Mouse (Mus musculus) MEL (cell line): ENCODE data around the gene Rybp. TPM values are rescaled to one million over a fixed set of nuclear protein-coding genes. Genes with fewer than 3 reads are reported as not detected.

Experiments used
- DNase-seq: peaks from one replicate; pipeline ENCODE4 v3.0.0; 2011; ENCODE audit warnings: low read depth, low spot score
- H3K27ac ChIP-seq: 2 replicates; pipeline ENCODE4 v1.5.1; 2012; ENCODE audit warnings: low read depth, mild to moderate bottlenecking, control low read depth, low read length, moderate library complexity; ENCODE audit not compliant: control insufficient read depth
- H3K27me3 ChIP-seq, 2 experiments: fragments of 150-350 bp in 1 of 2; sonication (generic) in 1 of 2; 2 replicates each; pipeline ENCODE4 v1.6.1; 2012; ENCODE audit warnings: low read length in 2 of 2, mild to moderate bottlenecking in 2 of 2, improper control_type of control experiment in 1 of 2, moderate library complexity in 1 of 2; ENCODE audit not compliant: insufficient read depth in 2 of 2, control insufficient read depth in 1 of 2
- H3K36me3 ChIP-seq, 2 experiments: 2 replicates each; pipeline ENCODE4 v1.6.1; 2012 to 2014; ENCODE audit warnings: low read length in 2 of 2, improper control_type of control experiment in 1 of 2, inconsistent platforms in 1 of 2, mild to moderate bottlenecking in 1 of 2; ENCODE audit not compliant: insufficient read depth in 2 of 2, control insufficient read depth in 1 of 2
- H3K4me1 ChIP-seq, 2 experiments: fragments of 150-350 bp in 1 of 2; sonication (generic) in 1 of 2; 2 replicates each; pipeline ENCODE4 v1.6.1; 2012; ENCODE audit warnings: low read length in 2 of 2, improper control_type of control experiment in 1 of 2, mild to moderate bottlenecking in 1 of 2; ENCODE audit not compliant: insufficient read depth in 2 of 2, control insufficient read depth in 1 of 2
- H3K4me3 ChIP-seq, 2 experiments: fragments of 150-350 bp in 1 of 2; sonication (generic) in 1 of 2; 2 replicates each; pipeline ENCODE4 v1.5.1; 2012; ENCODE audit warnings: low read depth in 2 of 2, low read length in 2 of 2, mild to moderate bottlenecking in 2 of 2, moderate library complexity in 2 of 2, control low read depth in 1 of 2, improper control_type of control experiment in 1 of 2; ENCODE audit not compliant: control insufficient read depth in 1 of 2, insufficient read depth in 1 of 2
- H3K79me2 ChIP-seq: 2 replicates; pipeline ENCODE4 v1.6.1; 2012; ENCODE audit warnings: mild to moderate bottlenecking, low read length, moderate library complexity; ENCODE audit not compliant: control insufficient read depth, poor library complexity, insufficient read depth
- H3K9ac ChIP-seq: 2 replicates; pipeline ENCODE4 v1.6.1; 2012; ENCODE audit warnings: low read depth, mild to moderate bottlenecking, control low read depth, low read length, moderate library complexity; ENCODE audit not compliant: control insufficient read depth, poor library complexity, severe bottlenecking
- H3K9me3 ChIP-seq: fragments of 150-350 bp; sonication (generic); replicated peaks from 2 replicates; pipeline ENCODE4 v1.6.1; 2012; ENCODE audit warnings: mild to moderate bottlenecking, low read length, improper control_type of control experiment, moderate library complexity; ENCODE audit not compliant: insufficient read depth
- BHLHE40 ChIP-seq: IDR thresholded peaks from 2 replicates; pipeline ENCODE4 v1.6.1; 2012; ENCODE audit warnings: low read depth, mild to moderate bottlenecking, inconsistent platforms, low read length, improper control_type of control experiment, borderline replicate concordance
- ETS1 ChIP-seq: IDR thresholded peaks from 2 replicates; pipeline ENCODE4 v1.6.1; 2012; ENCODE audit warnings: low read depth, mild to moderate bottlenecking, inconsistent platforms, low read length, improper control_type of control experiment, moderate library complexity
- MAX ChIP-seq: IDR thresholded peaks from 2 replicates; pipeline ENCODE4 v1.6.1; 2011; ENCODE audit warnings: low read length, improper control_type of control experiment
- MEF2A ChIP-seq: IDR thresholded peaks from 2 replicates; pipeline ENCODE4 v1.6.1; 2014; ENCODE audit warnings: low read depth, mild to moderate bottlenecking, inconsistent platforms, low read length, improper control_type of control experiment; ENCODE audit not compliant: poor library complexity, insufficient replicate concordance, severe bottlenecking; ENCODE audit errors: extremely low read depth
- MXI1 ChIP-seq: IDR thresholded peaks from 2 replicates; pipeline ENCODE4 v1.6.1; 2011; ENCODE audit warnings: mild to moderate bottlenecking, low read depth, low read length, improper control_type of control experiment
- MYB ChIP-seq: IDR thresholded peaks from 2 replicates; pipeline ENCODE4 v1.6.1; 2011; ENCODE audit warnings: mild to moderate bottlenecking, low read depth, low read length, improper control_type of control experiment
- MYC ChIP-seq: IDR thresholded peaks from 2 replicates; pipeline ENCODE4 v1.6.1; 2011; ENCODE audit warnings: low read depth, mild to moderate bottlenecking, low read length, improper control_type of control experiment, moderate library complexity
- POLR2AphosphoS5 ChIP-seq: IDR thresholded peaks from 2 replicates; pipeline ENCODE4 v1.6.1; 2012; ENCODE audit warnings: low read depth, borderline replicate concordance, mild to moderate bottlenecking, inconsistent platforms, low read length, moderate library complexity, mixed read lengths
- USF2 ChIP-seq, 2 experiments: IDR thresholded peaks; 2 replicates each; pipeline ENCODE4 v1.6.1; 2011 to 2012; ENCODE audit warnings: improper control_type of control experiment in 2 of 2, low read length in 2 of 2, borderline replicate concordance in 1 of 2, inconsistent platforms in 1 of 2, low read depth in 1 of 2, mild to moderate bottlenecking in 1 of 2; ENCODE audit not compliant: insufficient read depth in 1 of 2
- ZC3H11A ChIP-seq: IDR thresholded peaks from 2 replicates; pipeline ENCODE4 v1.6.1; 2012; ENCODE audit warnings: low read depth, mild to moderate bottlenecking, inconsistent platforms, low read length, improper control_type of control experiment
- ZMIZ1 ChIP-seq: IDR thresholded peaks from 2 replicates; pipeline ENCODE4 v1.6.1; 2012; ENCODE audit warnings: low read depth, mild to moderate bottlenecking, inconsistent platforms, low read length, improper control_type of control experiment, moderate library complexity
- ZNF384 ChIP-seq: IDR thresholded peaks from 2 replicates; pipeline ENCODE4 v1.6.1; 2012; ENCODE audit warnings: low read depth, mild to moderate bottlenecking, inconsistent platforms, low read length, improper control_type of control experiment
- polyA plus RNA-seq, 2 experiments: library from polyadenylated mRNA; stranded (reverse) in 1 of 2; unstranded in 1 of 2; fragments of >175 nt in 1 of 2; fragments of >200 nt in 1 of 2; gene quantifications; 2 replicates each; pipeline versions ENCODE4 v1.2.1 to v1.2.4; 2012; ENCODE audit warnings: low replicate concordance in 2 of 2, low read depth in 1 of 2; ENCODE audit not compliant: insufficient read length in 2 of 2, insufficient read depth in 1 of 2, missing spikeins in 1 of 2
- total RNA-seq: library from RNA; depleted of rRNA; stranded (reverse); fragments of 300-350 nt; gene quantifications from 2 replicates; pipeline ENCODE4 v1.2.3, GENCODE M21; 2012

Gene Rybp
- total and polyA plus RNA-seq, 3 experiments = 0.08 to 3.8 TPM; not detected in 1

DNA sequence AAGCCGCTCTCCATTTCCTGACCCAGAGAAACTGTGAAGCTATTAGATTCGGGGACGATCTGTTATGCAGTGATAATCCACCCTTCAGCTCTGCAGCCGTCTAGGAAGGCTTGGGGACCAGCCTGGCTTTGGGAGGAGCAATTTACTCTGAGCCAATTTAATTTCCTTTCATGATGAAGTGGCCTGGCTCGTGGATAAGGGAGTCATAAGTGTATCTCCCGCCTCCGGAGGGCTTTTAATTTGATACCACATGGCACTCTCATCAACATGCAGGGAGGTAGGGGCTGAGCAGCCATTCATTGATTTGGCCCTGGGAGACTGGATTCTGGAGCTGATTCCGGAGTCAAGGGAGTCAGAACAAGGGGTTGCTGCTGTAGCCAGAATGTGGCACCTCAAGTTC is 35.3 kb upstream of the Rybp start:
- no peak overlapping the region for H3K9ac ChIP-seq
- H3K27me3 ChIP-seq = no peaks in the 10 kb centered on the region; a peak in 1 of 4 replicates
- H3K4me3 ChIP-seq = no peak overlapping the region
- no peak overlapping the region for H3K27ac ChIP-seq
- no peaks in the 10 kb centered on the region for H3K36me3 ChIP-seq
- H3K9me3 ChIP-seq = no peaks in the 10 kb centered on the region
- H3K79me2 ChIP-seq = no peaks in the 10 kb centered on the region
- TF ChIP-seq MAX (no peak), ETS1 (no peak), MYC (no peak), MYB (no peak), BHLHE40 (no peak)
- H3K4me1 ChIP-seq = no peaks in the 10 kb centered on the region
- no peak for DNase-seq

- H3K4me1 ChIP-seq = no peaks in the 10 kb centered on the region
- H3K9me3 ChIP-seq = no peaks in the 10 kb centered on the region
- H3K27me3 ChIP-seq = no peaks in the 10 kb centered on the region; a peak in 1 of 4 replicates
- no peaks in the 10 kb centered on the region for H3K79me2 ChIP-seq
- no peak overlapping the region for H3K27ac ChIP-seq
- H3K9ac ChIP-seq = no peak overlapping the region
- no peak overlapping the region for H3K4me3 ChIP-seq
- no peak for TF ChIP-seq USF2 (IDR thresholded peaks at IDR 0.05; ENCODE audit: borderline replicate concordance in 1 of 2, insufficient read depth in 1 of 2, low read depth in 1 of 2, low read length in 2 of 2)
- no peak for TF ChIP-seq MEF2A
- no peak for TF ChIP-seq MXI1
- TF ChIP-seq ZMIZ1 = no peak
- TF ChIP-seq ETS1 = no peak
- no peak for TF ChIP-seq POLR2AphosphoS5
- no peak for TF ChIP-seq ZC3H11A
- TF ChIP-seq ZNF384 = no peak
- no peak for TF ChIP-seq MYB
- no peaks in the 10 kb centered on the region for H3K36me3 ChIP-seq
- DNase-seq = no peak
These were observed 34.9 kb upstream of the Rybp start for GRCm38 (mm10) chr6:100322145-100322544.

- Histone ChIP-seq H3K27me3 (peaks cover 0 to 1% of the 10 kb centered on the region in 2 experiments; a peak in 1 of 4 replicates), H3K27ac (no peak overlapping the region), H3K4me1 (no peaks in the 10 kb centered on the region), H3K36me3 (no peaks in the 10 kb centered on the region), H3K79me2 (no peaks in the 10 kb centered on the region), H3K4me3 (no peak overlapping the region), H3K9me3 (no peaks in the 10 kb centered on the region), H3K9ac (no peak overlapping the region)
- DNase-seq = no peak
- TF ChIP-seq ZNF384 (no peak), BHLHE40 (0 out of 2 replicates have a peak, but pooled peaks have one; percentile 17)
These were observed 26.9 kb upstream of the Rybp start for GRCm38 (mm10) chr6:100314201-100314600.
